Mouse (Mus musculus) myocyte (in vitro differentiated cells): ENCODE results near the gene Armh3. TPM values are rescaled to one million over a fixed set of nuclear protein-coding genes. Genes with fewer than 3 reads are reported as not detected.

ENCODE experiments used
- H3K27me3 ChIP-seq: one replicate; pipeline ENCODE4 v1.6.1; 2011; ENCODE audit not compliant: control insufficient read depth, insufficient read depth, insufficient read length
- H3K36me3 ChIP-seq: one replicate; pipeline ENCODE4 v1.6.1; 2011; ENCODE audit not compliant: control insufficient read depth, insufficient read depth
- H3K4me2 ChIP-seq: one replicate; pipeline ENCODE4 v1.6.1; 2011; ENCODE audit warnings: low read depth, control low read depth
- H3K4me3 ChIP-seq: one replicate; pipeline ENCODE4 v1.5.1; 2011; ENCODE audit warnings: mild to moderate bottlenecking, control low read depth, moderate library complexity
- H3K79me2 ChIP-seq: one replicate; pipeline ENCODE4 v1.6.1; 2011; ENCODE audit not compliant: control insufficient read depth, insufficient read depth
- H3ac ChIP-seq: one replicate; pipeline ENCODE4 v1.6.1; 2011; ENCODE audit not compliant: control insufficient read depth, insufficient read length
- CEBPB ChIP-seq: IDR thresholded peaks from 2 replicates; pipeline ENCODE4 v1.6.1; 2011; ENCODE audit warnings: mild to moderate bottlenecking, moderate library complexity; ENCODE audit not compliant: poor library complexity, insufficient read depth, severe bottlenecking
- E2F4 ChIP-seq: IDR thresholded peaks from one replicate; pipeline ENCODE4 v1.6.1; 2011; ENCODE audit warnings: mild to moderate bottlenecking, control low read depth, moderate library complexity; ENCODE audit not compliant: insufficient read depth
- MAX ChIP-seq: IDR thresholded peaks from one replicate; pipeline ENCODE4 v1.6.1; 2011; ENCODE audit warnings: low read depth, mild to moderate bottlenecking, control low read depth
- MYOD1 ChIP-seq, 3 experiments: IDR thresholded peaks; one replicate each; pipeline ENCODE4 v1.6.1; 2011; ENCODE audit warnings: control low read depth in 2 of 3, low read depth in 2 of 3, mild to moderate bottlenecking in 2 of 3, moderate library complexity in 1 of 3; ENCODE audit not compliant: insufficient read length in 2 of 3, control insufficient read depth in 1 of 3
- MYOG ChIP-seq, 3 experiments: IDR thresholded peaks; one replicate each; pipeline ENCODE4 v1.6.1; 2011; ENCODE audit warnings: control low read depth in 2 of 3, low read depth in 2 of 3, mild to moderate bottlenecking in 2 of 3; ENCODE audit not compliant: insufficient read length in 2 of 3, control insufficient read depth in 1 of 3, insufficient read depth in 1 of 3
- POLR2A ChIP-seq: IDR thresholded peaks from one replicate; pipeline ENCODE4 v1.6.1; 2011; ENCODE audit warnings: low read depth, mild to moderate bottlenecking, control low read depth, moderate library complexity; ENCODE audit not compliant: insufficient read length
- POLR2AphosphoS2 ChIP-seq: IDR thresholded peaks from one replicate; pipeline ENCODE4 v1.6.1; 2011; ENCODE audit warnings: low read depth, control low read depth; ENCODE audit not compliant: insufficient read length
- REST ChIP-seq: IDR thresholded peaks from one replicate; pipeline ENCODE4 v1.6.1; 2011; ENCODE audit warnings: mild to moderate bottlenecking, control low read depth, moderate library complexity; ENCODE audit not compliant: insufficient read depth, insufficient read length
- SRF ChIP-seq: IDR thresholded peaks from one replicate; pipeline ENCODE4 v1.6.1; 2011; ENCODE audit warnings: low read depth; ENCODE audit not compliant: control insufficient read depth, insufficient read length
- TCF12 ChIP-seq: IDR thresholded peaks from one replicate; pipeline ENCODE4 v1.6.1; 2011; ENCODE audit warnings: mild to moderate bottlenecking, control low read depth; ENCODE audit not compliant: poor library complexity, insufficient read depth, severe bottlenecking
- TCF3 ChIP-seq: IDR thresholded peaks from one replicate; pipeline ENCODE4 v1.6.1; 2011; ENCODE audit warnings: low read depth, control low read depth; ENCODE audit not compliant: insufficient read length
- USF1 ChIP-seq: IDR thresholded peaks from one replicate; pipeline ENCODE4 v1.6.1; 2011; ENCODE audit warnings: low read depth, mild to moderate bottlenecking, control low read depth, moderate library complexity
- polyA plus RNA-seq: library from polyadenylated mRNA; unstranded; fragments of >200 nt; fragmentation: generic; extraction: Trizol; gene quantifications from one replicate; pipeline ENCODE4 v1.2.1, GENCODE M21; 2012; ENCODE audit warnings: missing spikeins

Armh3 gene
- polyA plus RNA-seq, 1 experiment: 9.7 TPM

- H3K4me3 ChIP-seq: no peak overlapping the region
- peaks cover 9% of the 10 kb centered on the region for H3K36me3 ChIP-seq
- TF ChIP-seq TCF12: no peak
- TF ChIP-seq POLR2AphosphoS2: no peak
- no peak for TF ChIP-seq TCF3
- no peak for TF ChIP-seq SRF
- TF ChIP-seq E2F4: no peak
- TF ChIP-seq CEBPB: no peak
- no peak for TF ChIP-seq MYOD1 (IDR thresholded peaks at IDR 0.05; ENCODE audit: control insufficient read depth in 1 of 3, insufficient read length in 2 of 3, low read depth in 2 of 3)
- no peak for TF ChIP-seq MYOG (IDR thresholded peaks at IDR 0.05; ENCODE audit: control insufficient read depth in 1 of 3, insufficient read depth in 1 of 3, insufficient read length in 2 of 3, low read depth in 2 of 3)
- TF ChIP-seq REST: no peak
- no peak for TF ChIP-seq USF1
- no peak for TF ChIP-seq POLR2A
- TF ChIP-seq MAX: no peak
- H3K79me2 ChIP-seq: no peaks in the 10 kb centered on the region
- H3ac ChIP-seq: no peak overlapping the region
- H3K4me2 ChIP-seq: no peak overlapping the region
- no peaks in the 10 kb centered on the region for H3K27me3 ChIP-seq
Measured at GRCm38 (mm10) chr19:45949236-45949635, 49.1 kb downstream of the Armh3 start.

- H3K36me3 ChIP-seq: peaks cover 9% of the 10 kb centered on the region
- no peak overlapping the region for H3ac ChIP-seq
- TF ChIP-seq MAX (no peak), USF1 (no peak), POLR2A (no peak), TCF3 (no peak), MYOD1 (IDR thresholded peaks at IDR 0.05; ENCODE audit: control insufficient read depth in 1 of 3, insufficient read length in 2 of 3, low read depth in 2 of 3) (no peak), E2F4 (no peak), TCF12 (no peak), REST (no peak), SRF (no peak), POLR2AphosphoS2 (no peak), CEBPB (no peak), MYOG (IDR thresholded peaks at IDR 0.05; ENCODE audit: control insufficient read depth in 1 of 3, insufficient read depth in 1 of 3, insufficient read length in 2 of 3, low read depth in 2 of 3) (no peak)
- H3K79me2 ChIP-seq: no peaks in the 10 kb centered on the region
- H3K4me2 ChIP-seq: no peak overlapping the region
- no peaks in the 10 kb centered on the region for H3K27me3 ChIP-seq
- no peak overlapping the region for H3K4me3 ChIP-seq
Measured at GRCm38 (mm10) chr19:45947764-45948163, 50.5 kb downstream of the Armh3 start.

GRCm38 (mm10) chr19:45947286-45947685 lies 51.0 kb downstream of the Armh3 start:
- no peak overlapping the region for H3ac ChIP-seq
- no peaks in the 10 kb centered on the region for H3K27me3 ChIP-seq
- H3K36me3 ChIP-seq: peaks cover 9% of the 10 kb centered on the region
- no peak overlapping the region for H3K4me2 ChIP-seq
- TF ChIP-seq MYOG (IDR thresholded peaks at IDR 0.05; ENCODE audit: control insufficient read depth in 1 of 3, insufficient read depth in 1 of 3, insufficient read length in 2 of 3, low read depth in 2 of 3): no peak
- TF ChIP-seq POLR2AphosphoS2: no peak
- no peak for TF ChIP-seq MAX
- TF ChIP-seq E2F4: no peak
- TF ChIP-seq REST: no peak
- no peaks in the 10 kb centered on the region for H3K79me2 ChIP-seq
- no peak overlapping the region for H3K4me3 ChIP-seq

- TF ChIP-seq E2F4 (no peak), REST (no peak)
- H3K27me3 ChIP-seq: no peaks in the 10 kb centered on the region
- no peak overlapping the region for H3K4me2 ChIP-seq
- H3K4me3 ChIP-seq: no peak overlapping the region
- H3ac ChIP-seq: no peak overlapping the region
- H3K79me2 ChIP-seq: no peaks in the 10 kb centered on the region
- peaks cover 13% of the 10 kb centered on the region for H3K36me3 ChIP-seq
Measured at GRCm38 (mm10) chr19:45946541-45946940, 51.7 kb downstream of the Armh3 start.

GRCm38 (mm10) chr19:45945986-45946385 lies 52.3 kb downstream of the Armh3 start:
- no peak for TF ChIP-seq E2F4
- no peak for TF ChIP-seq MYOD1 (IDR thresholded peaks at IDR 0.05; ENCODE audit: control insufficient read depth in 1 of 3, insufficient read length in 2 of 3, low read depth in 2 of 3)
- TF ChIP-seq MAX: no peak
- TF ChIP-seq TCF12: no peak
- no peak for TF ChIP-seq CEBPB
- TF ChIP-seq TCF3: no peak
- no peak for TF ChIP-seq POLR2A
- Histone ChIP-seq H3K36me3 (peaks cover 15% of the 10 kb centered on the region), H3K27me3 (no peaks in the 10 kb centered on the region), H3K79me2 (no peaks in the 10 kb centered on the region), H3ac (no peak overlapping the region), H3K4me2 (no peak overlapping the region), H3K4me3 (no peak overlapping the region)
